Mouse (Mus musculus) lung, adult 2 months (tissue): ENCODE data around the gene Pms1.
"Not testable (repeated sequence)": the region's sequence is repeated elsewhere in the genome, so short reads cannot be mapped to it uniquely, and the experiment has no call there.

Experiments
- CTCF ChIP-seq: fragments of 200-500 bp; IDR thresholded peaks from 2 replicates; pipeline ENCODE4 v1.5.1; 2011; ENCODE audit warnings: mild to moderate bottlenecking, low read length, control low read depth; ENCODE audit not compliant: insufficient read depth
- POLR2A ChIP-seq: fragments of 200-500 bp; IDR thresholded peaks from 2 replicates; pipeline ENCODE4 v1.6.1; 2011; ENCODE audit warnings: low read depth, mild to moderate bottlenecking, control low read depth, low read length, borderline replicate concordance; ENCODE audit errors: extremely low read depth

DNA sequence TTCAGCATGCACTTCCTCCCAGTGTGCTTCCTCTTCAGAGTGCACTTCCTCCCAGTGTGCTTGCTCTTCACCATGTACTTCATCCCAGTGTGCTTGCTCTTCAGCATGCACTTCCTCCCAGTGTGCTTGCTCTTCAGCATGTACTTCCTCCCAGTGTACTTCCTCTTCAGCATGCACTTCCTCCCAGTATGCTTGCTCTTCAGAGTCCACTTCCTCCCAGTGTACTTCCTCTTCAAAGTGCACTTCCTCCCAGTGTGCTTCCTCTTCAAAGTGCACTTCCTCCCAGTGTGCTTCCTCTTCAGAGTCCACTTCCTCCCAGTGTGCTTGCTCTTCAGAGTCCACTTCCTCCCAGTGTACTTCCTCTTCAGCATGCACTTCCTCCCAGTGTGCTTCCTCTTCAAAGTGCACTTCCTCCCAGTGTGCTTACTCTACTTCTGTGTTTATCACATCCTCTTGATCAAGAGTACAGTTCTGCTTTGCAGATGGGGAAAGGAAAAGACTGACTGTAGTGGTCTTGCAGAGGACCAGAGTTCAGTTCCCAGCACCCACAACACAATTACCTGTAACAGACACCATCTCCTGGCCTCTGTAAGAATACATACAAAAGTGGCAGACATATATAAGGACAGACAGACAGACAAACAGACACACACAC, 31.7 kb downstream of the Pms1 start:
- not testable (repeated sequence) for TF ChIP-seq CTCF, POLR2A
